Mouse (Mus musculus) ovary, postnatal 36 days (tissue): Measurements from ENCODE around the gene Smyd5.
"Not testable (repeated sequence)": the region's sequence is repeated elsewhere in the genome, so short reads cannot be mapped to it uniquely, and the experiment has no call there.

Experiments used
- DNase-seq: peaks from one replicate; pipeline ENCODE4 v3.0.0; 2022; ENCODE audit warnings: low spot score, mixed read lengths

The Smyd5 gene

DNA sequence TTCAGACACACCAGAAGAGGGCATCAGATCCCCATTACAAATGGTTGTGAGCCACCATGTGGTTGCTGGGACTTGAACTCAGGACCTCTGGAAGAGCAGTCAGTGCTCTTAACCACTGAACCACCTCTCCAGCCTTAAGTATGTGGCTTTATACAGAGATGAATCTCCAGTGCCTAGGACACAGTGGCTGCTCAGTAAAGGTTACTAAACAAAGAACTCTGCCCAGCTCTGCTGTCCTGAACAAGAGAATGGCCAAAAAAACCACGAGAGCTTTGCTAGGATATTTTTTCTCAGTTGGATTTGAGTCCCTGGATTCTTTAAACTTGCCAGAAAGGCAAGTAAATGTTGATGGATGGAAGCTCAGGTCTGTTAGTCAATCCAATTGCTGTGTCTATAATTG is 18.4 kb downstream of the Smyd5 start:
- not testable (repeated sequence) for DNase-seq

GRCm38 (mm10) chr6:85450697-85451663 is 19.2 kb downstream of the Smyd5 start, which contains the start of gene Cct7:
Gene Cct7, plus strand, starts transcription at chr6:85451514.
- peak; percentile 97 for DNase-seq

DNA sequence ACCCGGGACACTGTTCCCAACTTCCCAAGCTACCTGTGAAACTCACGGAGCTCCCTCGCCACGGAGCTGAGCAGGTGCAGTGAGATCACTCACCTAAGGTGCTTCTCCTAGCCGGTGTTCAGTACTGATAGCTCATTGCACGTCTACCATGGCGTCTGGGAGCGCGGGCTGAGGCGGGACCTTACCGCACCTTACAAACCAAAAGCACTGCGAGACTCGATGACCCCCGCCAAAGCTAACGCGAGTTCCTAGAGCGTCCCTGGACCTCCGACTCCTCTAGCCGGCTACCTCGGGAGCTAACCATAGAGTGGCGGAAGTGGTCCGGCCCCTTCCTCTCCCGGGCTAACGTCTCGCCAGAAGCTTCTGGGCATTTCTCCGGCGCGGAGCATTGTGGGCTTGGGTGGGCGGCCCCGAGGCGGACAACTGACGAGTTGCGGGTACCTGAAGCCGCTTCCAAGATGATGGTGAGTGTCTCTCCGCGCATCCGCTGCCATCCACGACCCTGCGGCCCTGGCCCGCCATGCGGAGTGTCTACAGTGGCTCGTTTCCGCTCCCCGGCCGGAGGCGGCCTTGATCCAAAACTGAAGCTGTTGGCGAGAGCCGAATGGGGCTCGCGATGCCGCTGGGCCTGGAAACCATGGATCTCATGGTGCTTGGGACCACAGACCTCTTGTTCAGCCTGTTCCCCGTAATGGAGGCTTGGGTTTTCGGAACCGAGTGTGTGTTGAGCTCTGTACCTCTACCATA is 20.0 kb downstream of the Smyd5 start, which contains the start of gene Pradc1:
TSS of gene Pradc1 (minus strand) at position 307 of the 747 bp plus-strand sequence.
- DNase-seq, result peak; percentile 96

DNA sequence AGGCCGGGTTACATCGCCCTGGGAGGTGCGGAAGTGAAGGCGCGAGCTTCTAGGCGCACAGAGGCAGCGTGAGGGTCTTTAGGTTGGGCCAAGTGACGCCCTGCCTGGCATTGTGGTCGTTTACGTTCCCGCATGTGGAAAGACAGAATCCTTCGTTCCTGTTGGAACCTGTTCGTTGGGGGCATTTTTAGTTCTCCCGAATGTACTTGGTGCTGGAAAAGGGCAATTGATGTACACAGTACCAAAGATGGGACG is 20.5 kb downstream of the Smyd5 start:
- DNase-seq, result no peak

DNA sequence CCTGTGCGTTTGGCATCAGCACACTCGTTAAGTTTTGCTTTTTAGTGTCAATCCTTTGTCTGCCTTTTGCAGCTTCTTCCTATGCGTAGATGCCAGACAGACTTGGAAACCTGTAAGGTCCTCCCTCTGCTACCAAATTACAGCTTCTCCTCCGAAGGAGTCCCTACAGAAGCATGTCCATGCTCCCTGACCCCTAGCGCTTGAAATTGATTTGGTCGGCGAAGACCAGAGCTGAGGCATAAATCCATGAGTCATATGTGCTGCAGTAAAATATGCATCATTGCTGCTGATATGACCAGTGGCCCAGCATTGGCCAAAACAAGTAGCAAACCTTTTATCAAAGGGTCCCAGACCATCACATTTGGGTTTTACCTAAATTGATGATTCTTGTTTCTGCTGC is 21.0 kb downstream of the Smyd5 start:
- DNase-seq, result no peak

DNA sequence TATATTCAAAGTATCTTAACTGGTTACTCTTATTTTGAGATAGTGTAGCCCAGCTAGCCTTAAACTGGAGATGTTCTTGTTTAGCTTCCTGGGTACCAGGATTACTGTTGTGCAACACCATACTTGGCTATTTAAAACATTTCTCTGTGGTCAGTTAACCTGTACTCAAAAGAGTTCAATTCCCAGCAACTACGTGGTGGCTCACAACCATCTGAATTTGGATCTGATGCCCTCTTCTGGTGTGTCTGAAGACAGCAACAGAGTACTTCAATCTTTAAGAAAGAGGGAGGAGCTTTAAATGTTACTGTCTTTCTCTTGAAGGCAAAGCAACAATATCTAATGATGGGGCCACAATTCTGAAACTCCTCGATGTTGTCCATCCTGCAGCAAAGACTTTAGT is 27.8 kb downstream of the Smyd5 start:
- no peak for DNase-seq

GRCm38 (mm10) chr6:85465381-85465780 is 33.6 kb downstream of the Smyd5 start:
- DNase-seq, result no peak

DNA sequence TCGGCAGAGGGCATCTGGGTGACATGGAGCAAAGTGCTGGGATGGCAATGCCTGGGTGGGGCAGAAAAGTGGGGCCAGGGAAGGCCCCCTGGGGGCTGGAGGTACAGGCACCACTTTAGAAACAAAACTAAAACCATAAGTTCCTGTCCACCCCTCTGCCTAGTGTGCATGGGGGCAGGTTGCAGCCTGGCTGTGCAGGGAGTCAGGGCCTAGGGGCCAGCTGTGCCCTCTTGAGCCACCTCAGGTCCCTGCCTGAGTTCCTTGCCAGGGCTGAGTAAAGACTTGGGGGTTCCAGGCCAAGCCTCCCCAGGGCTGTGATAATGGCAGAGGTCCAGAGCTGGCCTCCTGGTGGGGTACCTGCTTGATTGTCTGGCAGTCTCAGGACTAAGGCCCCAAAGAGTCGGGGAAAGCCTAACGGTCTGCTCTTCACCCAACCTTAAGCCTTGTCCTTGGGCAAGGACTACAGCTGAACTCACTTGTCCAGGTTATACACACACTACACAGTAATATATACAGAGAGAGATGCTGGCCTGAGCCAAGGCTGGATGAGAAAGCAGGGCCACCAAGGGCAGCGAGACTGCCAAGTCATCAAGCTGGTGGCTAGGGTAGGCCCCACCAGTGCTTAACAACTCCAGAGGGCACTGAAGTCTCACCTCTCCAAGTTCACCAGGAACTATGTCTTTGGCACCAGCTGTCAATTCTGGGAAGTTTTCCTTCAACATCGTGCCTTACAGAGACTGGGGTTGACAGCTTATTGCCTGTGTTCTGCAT is 38.1 kb downstream of the Smyd5 start:
- DNase-seq, result no peak

DNA sequence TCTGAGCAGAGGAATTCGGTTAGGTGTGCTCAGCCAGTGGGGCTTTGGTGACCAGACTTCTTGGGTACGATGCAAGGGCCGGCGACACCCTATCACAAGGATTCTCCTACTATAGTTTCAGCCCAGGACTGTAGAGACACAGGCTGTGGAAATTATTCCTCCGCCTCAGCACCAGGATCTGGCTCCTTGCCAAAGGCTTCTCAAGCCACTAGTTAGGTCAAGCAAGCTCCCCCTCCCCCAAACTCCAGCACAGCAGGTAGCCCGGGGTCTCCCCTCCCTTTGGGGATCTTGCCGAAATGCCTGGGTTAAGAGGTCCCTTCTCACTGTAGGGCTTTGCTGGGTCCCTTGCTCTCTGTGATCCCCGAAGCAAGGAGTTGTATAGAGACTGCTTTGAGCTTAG is 40.2 kb downstream of the Smyd5 start:
- DNase-seq, result no peak

DNA sequence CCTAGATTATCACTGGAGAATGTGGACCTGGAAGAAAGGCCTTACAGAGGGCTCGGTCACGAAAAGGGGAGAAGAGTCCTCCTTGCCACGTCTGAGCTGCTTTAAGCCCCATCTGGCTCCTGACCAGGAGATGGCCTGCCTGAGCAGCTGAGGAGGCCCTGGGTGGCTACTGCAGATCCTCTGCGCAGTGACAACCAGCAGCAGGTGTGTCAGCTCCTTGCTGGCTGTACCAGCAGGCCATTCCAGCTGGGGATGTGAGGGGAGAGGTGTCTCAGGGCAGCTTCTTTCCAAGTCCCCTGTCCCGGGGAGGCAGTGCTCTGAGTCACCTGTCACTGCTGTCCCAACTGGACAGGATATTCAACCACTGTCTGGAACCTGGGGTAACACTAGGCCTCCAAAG is 40.8 kb downstream of the Smyd5 start:
- DNase-seq, result no peak

GRCm38 (mm10) chr6:85475581-85475980 is 43.8 kb downstream of the Smyd5 start:
- DNase-seq, result no peak

- DNase-seq, result no peak
Observed at GRCm38 (mm10) chr6:85477366-85477917, 45.7 kb downstream of the Smyd5 start.

- no peak for DNase-seq
Observed at GRCm38 (mm10) chr6:85478416-85478815, 46.6 kb downstream of the Smyd5 start.

DNA sequence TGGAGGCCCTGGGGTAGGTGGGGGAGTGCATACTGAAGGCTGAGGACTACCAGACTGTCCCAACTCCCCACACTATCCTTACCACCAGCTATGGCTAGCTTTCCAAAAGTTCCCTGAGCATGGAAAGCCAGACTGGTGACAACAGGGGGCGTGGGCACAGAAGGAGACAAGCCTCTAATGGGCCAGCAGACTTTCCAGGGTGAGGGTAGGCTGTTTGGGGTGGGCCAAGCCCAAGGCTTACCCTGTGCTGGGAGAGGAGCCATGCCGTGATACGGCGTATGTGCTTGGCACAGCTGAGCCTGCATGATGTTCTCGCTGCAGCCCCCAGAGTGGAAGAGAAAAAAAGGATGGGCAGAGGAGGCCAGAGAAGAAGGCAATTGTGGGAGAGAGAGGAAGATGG is 48.2 kb downstream of the Smyd5 start:
- no peak for DNase-seq

GRCm38 (mm10) chr6:85480685-85481084 is 48.9 kb downstream of the Smyd5 start:
- DNase-seq, result no peak

GRCm38 (mm10) chr6:85483843-85484721 is 52.3 kb downstream of the Smyd5 start:
- no peak for DNase-seq

- no peak for DNase-seq
Observed at GRCm38 (mm10) chr6:85485738-85486137, 53.9 kb downstream of the Smyd5 start.

GRCm38 (mm10) chr6:85488510-85488909 is 56.7 kb downstream of the Smyd5 start:
- DNase-seq, result no peak

DNA sequence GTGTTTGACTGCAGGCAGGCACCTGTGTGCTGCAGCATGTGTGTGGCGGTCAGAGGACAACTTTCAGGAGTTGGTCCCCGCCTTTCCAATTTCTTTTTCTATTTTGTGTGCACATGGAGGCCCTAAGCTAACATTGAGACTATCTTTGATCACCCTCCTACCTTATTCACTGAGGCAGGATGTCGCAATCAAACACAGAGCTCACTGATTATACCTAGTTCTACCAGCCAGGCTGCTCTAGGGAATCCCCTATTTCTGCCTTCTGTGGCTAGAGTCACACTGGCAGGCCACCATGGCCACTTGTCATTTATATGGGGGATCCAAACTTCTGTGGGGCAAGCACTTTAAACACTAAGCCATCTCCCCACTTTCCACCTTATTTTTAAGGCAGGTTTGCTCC is 57.9 kb downstream of the Smyd5 start:
- DNase-seq, result no peak

DNA sequence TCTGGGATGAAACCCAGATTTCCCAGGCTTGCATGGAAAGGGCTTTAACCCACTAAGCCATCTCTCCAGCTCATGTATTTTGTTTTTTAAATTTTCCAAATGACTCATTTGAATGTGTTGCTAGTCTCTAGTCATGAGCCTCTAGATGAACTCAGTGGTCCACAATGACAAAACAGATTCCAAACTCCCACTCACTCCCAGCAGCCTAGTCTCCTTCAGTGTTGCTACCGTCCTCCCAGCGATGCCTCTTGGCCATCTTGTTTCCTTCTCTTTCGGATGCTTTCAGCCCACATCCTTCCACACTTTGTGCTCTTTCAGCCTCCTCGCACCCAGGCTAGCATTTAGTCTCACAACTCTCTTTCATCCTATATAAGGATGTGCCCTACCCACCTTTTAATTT is 58.5 kb downstream of the Smyd5 start:
- DNase-seq, result no peak

DNA sequence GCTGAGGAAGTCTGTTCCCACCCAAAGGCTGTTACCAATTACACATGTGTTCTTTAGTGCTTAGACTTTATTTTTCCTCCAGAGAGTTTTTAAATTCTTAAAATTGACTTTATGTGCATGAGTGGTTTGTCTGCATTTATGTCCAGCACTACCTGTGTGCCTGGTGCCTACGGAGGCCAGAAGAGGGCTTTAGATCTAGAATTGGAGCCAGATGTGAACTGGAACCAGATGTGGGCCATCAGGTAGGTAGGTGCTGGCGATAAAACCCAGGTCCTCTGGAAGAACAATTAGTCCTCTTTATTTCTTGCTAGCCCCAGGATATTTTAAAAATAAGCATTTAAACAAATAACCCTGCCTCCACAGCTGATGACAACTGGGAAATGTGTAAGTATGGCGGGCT is 59.8 kb downstream of the Smyd5 start:
- no peak for DNase-seq
